Mouse (Mus musculus) CH12.LX (cell line): Measurements from ENCODE around the gene Efemp2. TPM values are rescaled to one million over a fixed set of nuclear protein-coding genes. Genes with fewer than 3 reads are reported as not detected.
"Not testable (repeated sequence)": the region's sequence is repeated elsewhere in the genome, so short reads cannot be mapped to it uniquely, and the experiment has no call there.

ENCODE experiments used
- DNase-seq: peaks from one replicate; pipeline ENCODE4 v3.0.0-alpha.2; 2013; ENCODE audit errors: extremely low read depth
- H3K27ac ChIP-seq: 2 replicates; pipeline ENCODE4 v1.5.1; 2012; ENCODE audit warnings: low read depth, mild to moderate bottlenecking, control low read depth, moderate library complexity; ENCODE audit not compliant: insufficient read depth
- H3K27me3 ChIP-seq: replicated peaks from 2 replicates; pipeline ENCODE3; 2012; ENCODE audit warnings: inconsistent platforms
- H3K36me3 ChIP-seq, 2 experiments: replicated peaks in 1 of 2; 2 replicates each; pipeline versions ENCODE3 to v1.6.1; 2012; ENCODE audit warnings: inconsistent platforms in 1 of 2, low read length in 1 of 2, mild to moderate bottlenecking in 1 of 2, mixed read lengths in 1 of 2, moderate library complexity in 1 of 2; ENCODE audit not compliant: control insufficient read depth in 1 of 2, insufficient read depth in 1 of 2
- H3K4me1 ChIP-seq, 2 experiments: 2 replicates each; pipeline ENCODE4 v1.6.1; 2012; ENCODE audit warnings: inconsistent platforms in 1 of 2, moderate library complexity in 1 of 2; ENCODE audit not compliant: insufficient read depth in 2 of 2, control insufficient read depth in 1 of 2
- H3K4me2 ChIP-seq: 2 replicates; pipeline ENCODE4 v1.6.1; 2012; ENCODE audit warnings: low read depth, mild to moderate bottlenecking, control low read depth; ENCODE audit not compliant: poor library complexity, insufficient read depth, severe bottlenecking
- H3K4me3 ChIP-seq, 3 experiments: fragments of 150-350 bp in 1 of 3; sonication (generic) in 1 of 3; replicated peaks in 1 of 3; 2 replicates each; pipeline versions ENCODE3 to v1.5.1; 2011 to 2012; ENCODE audit warnings: low read depth in 2 of 3, low read length in 2 of 3, mild to moderate bottlenecking in 2 of 3, moderate library complexity in 2 of 3, control low read depth in 1 of 3, improper control_type of control experiment in 1 of 3, inconsistent platforms in 1 of 3, mixed read lengths in 1 of 3; ENCODE audit not compliant: poor library complexity in 1 of 3
- H3K79me2 ChIP-seq: replicated peaks from 2 replicates; pipeline ENCODE4 v1.6.1; 2012; ENCODE audit warnings: mild to moderate bottlenecking, moderate library complexity; ENCODE audit not compliant: control insufficient read depth, poor library complexity, insufficient read depth, severe bottlenecking; ENCODE audit errors: extremely low read depth
- H3K9ac ChIP-seq: 2 replicates; pipeline ENCODE4 v1.6.1; 2012; ENCODE audit warnings: low read depth, mild to moderate bottlenecking, control low read depth, moderate library complexity; ENCODE audit not compliant: insufficient read depth
- H3K9me3 ChIP-seq: replicated peaks from 2 replicates; pipeline ENCODE3; 2012; ENCODE audit warnings: low read length, inconsistent platforms, mixed read lengths
- BHLHE40 ChIP-seq: IDR thresholded peaks from 2 replicates; pipeline ENCODE4 v1.6.1; 2011; ENCODE audit warnings: mild to moderate bottlenecking, low read depth, low read length, improper control_type of control experiment
- CHD1 ChIP-seq: IDR thresholded peaks from 2 replicates; pipeline ENCODE4 v1.6.1; 2012; ENCODE audit warnings: low read depth, low read length, improper control_type of control experiment, inconsistent platforms
- E2F4 ChIP-seq: IDR thresholded peaks from 2 replicates; pipeline ENCODE4 v1.6.1; 2011; ENCODE audit warnings: low read depth, low read length, improper control_type of control experiment; ENCODE audit not compliant: insufficient replicate concordance
- EP300 ChIP-seq: IDR thresholded peaks from 2 replicates; pipeline ENCODE4 v1.6.1; 2011; ENCODE audit warnings: low read length, improper control_type of control experiment
- GABPA ChIP-seq: IDR thresholded peaks from 2 replicates; pipeline ENCODE4 v1.6.1; 2012; ENCODE audit warnings: low read depth, low read length, improper control_type of control experiment, inconsistent platforms; ENCODE audit not compliant: insufficient replicate concordance
- IRF4 ChIP-seq: IDR thresholded peaks from 2 replicates; pipeline ENCODE4 v1.6.1; 2014; ENCODE audit warnings: low read depth, mild to moderate bottlenecking, inconsistent platforms, low read length, improper control_type of control experiment
- JUND ChIP-seq: conservative IDR thresholded peaks from 2 replicates; pipeline ENCODE4 v1.6.1; 2011; ENCODE audit warnings: low read depth, low read length, improper control_type of control experiment
- KAT2A ChIP-seq: IDR thresholded peaks from 2 replicates; pipeline ENCODE4 v1.6.1; 2012; ENCODE audit warnings: low read length, improper control_type of control experiment, inconsistent platforms; ENCODE audit not compliant: insufficient replicate concordance
- MAFK ChIP-seq: IDR thresholded peaks from 2 replicates; pipeline ENCODE4 v1.6.1; 2011; ENCODE audit warnings: low read length, improper control_type of control experiment; ENCODE audit not compliant: insufficient replicate concordance
- MAZ ChIP-seq: IDR thresholded peaks from 2 replicates; pipeline ENCODE4 v1.6.1; 2012; ENCODE audit warnings: low read depth, mild to moderate bottlenecking, inconsistent platforms, low read length, improper control_type of control experiment, moderate library complexity
- NELFE ChIP-seq: IDR thresholded peaks from 2 replicates; pipeline ENCODE4 v1.6.1; 2011; ENCODE audit warnings: low read depth, low read length, improper control_type of control experiment
- NRF1 ChIP-seq: IDR thresholded peaks from 2 replicates; pipeline ENCODE4 v1.6.1; 2014; ENCODE audit warnings: low read depth, mild to moderate bottlenecking, inconsistent platforms, low read length, improper control_type of control experiment, moderate library complexity
- POLR2A ChIP-seq: IDR thresholded peaks from 2 replicates; pipeline ENCODE4 v1.6.1; 2011; ENCODE audit warnings: low read depth, mild to moderate bottlenecking, improper control_type of control experiment, low read length
- POLR2AphosphoS2 ChIP-seq: IDR thresholded peaks from 2 replicates; pipeline ENCODE4 v1.6.1; 2011; ENCODE audit warnings: low read depth, low read length, improper control_type of control experiment
- RAD21 ChIP-seq: IDR thresholded peaks from 2 replicates; pipeline ENCODE4 v1.6.1; 2011; ENCODE audit warnings: low read depth, mild to moderate bottlenecking, low read length, improper control_type of control experiment, moderate library complexity
- RCOR1 ChIP-seq: conservative IDR thresholded peaks from 2 replicates; pipeline ENCODE4 v1.6.1; 2012; ENCODE audit warnings: low read depth, mild to moderate bottlenecking, inconsistent platforms, low read length, improper control_type of control experiment
- SIN3A ChIP-seq: IDR thresholded peaks from 2 replicates; pipeline ENCODE4 v1.6.1; 2012; ENCODE audit warnings: low read length, improper control_type of control experiment, inconsistent platforms
- SMC3 ChIP-seq: IDR thresholded peaks from 2 replicates; pipeline ENCODE4 v1.6.1; 2011; ENCODE audit warnings: low read depth, low read length, improper control_type of control experiment
- TBP ChIP-seq: conservative IDR thresholded peaks from 2 replicates; pipeline ENCODE4 v1.6.1; 2011; ENCODE audit warnings: low read depth, low read length, improper control_type of control experiment
- TCF12 ChIP-seq: IDR thresholded peaks from 2 replicates; pipeline ENCODE4 v1.6.1; 2014; ENCODE audit warnings: low read depth, mild to moderate bottlenecking, inconsistent platforms, low read length, improper control_type of control experiment
- USF1 ChIP-seq: IDR thresholded peaks from 2 replicates; pipeline ENCODE4 v1.6.1; 2014; ENCODE audit warnings: low read depth, mild to moderate bottlenecking, inconsistent platforms, low read length, improper control_type of control experiment
- USF2 ChIP-seq: conservative IDR thresholded peaks from 2 replicates; pipeline ENCODE4 v1.6.1; 2011; ENCODE audit warnings: low read depth, low read length, improper control_type of control experiment
- ZC3H11A ChIP-seq: IDR thresholded peaks from 2 replicates; pipeline ENCODE4 v1.6.1; 2012; ENCODE audit warnings: low read depth, mild to moderate bottlenecking, inconsistent platforms, low read length, improper control_type of control experiment
- ZKSCAN1 ChIP-seq: IDR thresholded peaks from 2 replicates; pipeline ENCODE4 v1.6.1; 2012; ENCODE audit warnings: low read depth, inconsistent platforms, low read length, improper control_type of control experiment, borderline replicate concordance
- dilution Hi-C: fragments of 300-500 bp; cut with MboI; formaldehyde crosslinking; loops from 2 replicates; pipeline ENCODE4 v1.14.3; 2020; ENCODE audit warnings: low sequenced_read_pairs; ENCODE audit not compliant: extremely low pct_unique_long_range_greater_than_20kb, extremely low pct_ligation_motif_present
- in situ Hi-C: fragments of 300-500 bp; cut with MboI; formaldehyde crosslinking; loops from 3 replicates; pipeline ENCODE4 v1.14.3; 2019; ENCODE audit warnings: low sequenced_read_pairs, low pct_ligation_motif_present, low pct_unique_long_range_greater_than_20kb, mixed read lengths
- polyA plus RNA-seq: library from polyadenylated mRNA; unstranded; fragments of >175 nt; gene quantifications from 2 replicates; pipeline ENCODE4 v1.2.1, GENCODE M21; 2012; ENCODE audit warnings: low read depth; ENCODE audit not compliant: insufficient read length
- total RNA-seq, 2 experiments: library from RNA; depleted of rRNA; stranded (reverse); fragments of 300-350 nt in 1 of 2; fragments of >200 nt in 1 of 2; gene quantifications; 2 replicates each; pipeline ENCODE4 v1.2.3; 2012 to 2014

Efemp2 gene
- total and polyA plus RNA-seq, 3 experiments: 0.50 to 0.51 TPM; not detected in 1

GRCm38 (mm10) chr19:5490898-5491708 is 17.3 kb downstream of the Efemp2 start (continued):
- TF ChIP-seq POLR2AphosphoS2: peak; percentile 74; the same call in 1 of the 2 replicates
- peak; percentile 95 for TF ChIP-seq SIN3A
- TF ChIP-seq NRF1: peak; percentile 67
- TF ChIP-seq USF1: peak; percentile 88
- TF ChIP-seq TCF12: peak; percentile 67
- TF ChIP-seq EP300: no peak
- no peak for TF ChIP-seq ZC3H11A
- TF ChIP-seq POLR2A: peak; percentile 86
- no peak for TF ChIP-seq KAT2A
- no peak for TF ChIP-seq RAD21
- TF ChIP-seq ZKSCAN1: no peak
- TF ChIP-seq USF2: peak; percentile 80
- TF ChIP-seq E2F4: no peak
- TF ChIP-seq RCOR1: no peak
- TF ChIP-seq MAZ: no peak

GRCm38 (mm10) chr19:5492641-5493040 is 18.9 kb downstream of the Efemp2 start:
- H3K36me3 ChIP-seq: peaks cover 49 to 54% of the 10 kb centered on the region in 2 experiments
- dilution Hi-C loops: no loop called here

GRCm38 (mm10) chr19:5493301-5493721 is 19.6 kb downstream of the Efemp2 start:
- H3K27ac ChIP-seq, H3K27me3 ChIP-seq, DNase-seq, H3K9ac ChIP-seq, H3K9me3 ChIP-seq, H3K4me3 ChIP-seq, dilution Hi-C loops, H3K4me2 ChIP-seq: not testable (repeated sequence)
- in situ Hi-C loops: loop anchor here (5.0 kb wide), 1 partner anchor 36 kb away; the partner anchor contains the start of gene Ccdc85b
- H3K36me3 ChIP-seq: peaks cover 51 to 61% of the 10 kb centered on the region in 2 experiments
- H3K4me1 ChIP-seq: peaks cover 4 to 19% of the 10 kb centered on the region in 2 experiments
- peaks cover 24% of the 10 kb centered on the region for H3K79me2 ChIP-seq

More at GRCm38 (mm10) chr19:5492641-5493040, 18.9 kb downstream of the Efemp2 start:
- DNase-seq: no peak
- in situ Hi-C loops: loop anchor here (5.0 kb wide), 1 partner anchor 35 kb away; the partner anchor contains the start of gene Ccdc85b
- H3K9ac ChIP-seq: no peak overlapping the region
- H3K4me1 ChIP-seq: peaks cover 4 to 19% of the 10 kb centered on the region in 2 experiments
- TF ChIP-seq USF2: no peak
- no peak for TF ChIP-seq MAZ
- TF ChIP-seq IRF4: no peak
- no peak for TF ChIP-seq KAT2A
- TF ChIP-seq ZKSCAN1: no peak
- TF ChIP-seq SIN3A: no peak
- TF ChIP-seq GABPA: no peak
- no peak for TF ChIP-seq TBP
- no peak for TF ChIP-seq EP300
- TF ChIP-seq CHD1: no peak
- TF ChIP-seq SMC3: no peak
- no peak for TF ChIP-seq JUND
- no peak for TF ChIP-seq USF1
- no peak for TF ChIP-seq MAFK
- no peak for TF ChIP-seq ZC3H11A
- TF ChIP-seq BHLHE40: no peak
- TF ChIP-seq NELFE: no peak
- no peaks in the 10 kb centered on the region for H3K27me3 ChIP-seq
- H3K79me2 ChIP-seq: peaks cover 24% of the 10 kb centered on the region
- no peak overlapping the region for H3K27ac ChIP-seq
- no peak overlapping the region; the same call in 1 of the 2 replicates for H3K4me2 ChIP-seq
- no peak overlapping the region for H3K4me3 ChIP-seq
- H3K9me3 ChIP-seq: no peaks in the 10 kb centered on the region
